Mouse (Mus musculus) bone marrow macrophage, adult 2 months (primary cell): ENCODE results near the gene Rgp1.

Source experiments
- CTCF ChIP-seq: IDR thresholded peaks from 2 replicates; pipeline ENCODE4 v1.5.1; 2012; ENCODE audit warnings: low read depth, mild to moderate bottlenecking, low read length, moderate library complexity
- POLR2A ChIP-seq: IDR thresholded peaks from 2 replicates; pipeline ENCODE4 v1.6.1; 2012; ENCODE audit warnings: mild to moderate bottlenecking, low read depth, low read length, borderline replicate concordance

DNA sequence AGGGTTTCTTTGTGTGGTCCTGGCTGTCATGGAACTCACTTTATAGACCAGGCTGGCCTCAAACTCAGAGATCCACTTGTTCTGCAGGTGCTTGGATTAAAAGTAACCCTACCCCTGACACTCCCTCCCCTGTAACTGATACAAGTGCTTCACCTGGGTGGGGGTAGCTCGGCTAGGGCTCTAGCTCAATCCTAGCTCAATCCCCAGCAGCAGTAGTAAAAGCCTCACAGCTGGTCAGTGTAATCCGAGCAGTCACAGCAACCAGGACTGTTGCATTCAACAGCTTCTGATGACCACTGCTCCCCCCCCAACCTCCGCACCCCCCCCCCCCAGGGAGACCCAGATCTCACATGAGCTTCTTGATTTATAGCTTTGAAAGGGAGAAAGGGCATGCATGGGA is 36.5 kb upstream of the Rgp1 start:
- TF ChIP-seq CTCF (no peak), POLR2A (no peak)
